Mouse (Mus musculus) right cerebral cortex, postnatal 25 days (tissue): ENCODE data around the gene Gif.

Source experiments
- DNase-seq: peaks from one replicate; pipeline ENCODE4 v3.0.0; 2022

Gif gene

DNA sequence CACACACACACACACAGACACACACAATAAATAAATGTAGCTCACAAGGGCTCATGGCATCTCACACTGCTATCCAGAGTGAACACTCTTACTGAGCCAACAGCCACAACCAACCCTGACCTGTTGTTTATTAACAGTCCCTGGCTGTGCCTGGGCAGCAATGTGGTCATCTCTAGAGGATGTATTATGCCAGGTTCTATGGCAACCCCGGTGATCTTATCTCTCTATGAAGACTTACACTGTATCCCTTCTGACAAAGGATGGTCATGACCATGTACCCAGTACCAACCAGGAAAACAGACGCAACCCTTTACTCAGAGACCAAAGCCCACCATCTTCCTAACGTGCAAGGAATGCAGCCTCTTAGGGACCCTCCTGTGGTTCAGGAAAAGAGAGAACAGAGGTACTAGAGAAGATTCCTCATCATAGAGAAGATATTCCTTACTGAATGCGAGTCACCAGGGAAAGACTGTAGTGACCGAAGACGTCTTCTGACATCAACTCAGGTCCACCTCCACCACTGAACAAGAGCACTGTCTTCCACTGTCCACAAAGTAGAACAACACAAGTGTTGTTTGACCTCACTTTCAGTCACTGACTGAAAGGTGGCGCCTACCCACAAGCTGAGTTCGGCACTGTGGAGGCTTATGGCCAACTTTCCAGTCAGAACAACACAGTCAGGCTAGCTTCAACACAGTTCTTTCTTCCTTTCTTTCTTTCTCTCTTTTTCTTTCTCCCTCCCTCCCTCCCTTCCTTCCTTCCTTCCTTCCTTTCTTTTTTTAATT lies 53.4 kb downstream of the Gif start:
- DNase-seq, result no peak

DNA sequence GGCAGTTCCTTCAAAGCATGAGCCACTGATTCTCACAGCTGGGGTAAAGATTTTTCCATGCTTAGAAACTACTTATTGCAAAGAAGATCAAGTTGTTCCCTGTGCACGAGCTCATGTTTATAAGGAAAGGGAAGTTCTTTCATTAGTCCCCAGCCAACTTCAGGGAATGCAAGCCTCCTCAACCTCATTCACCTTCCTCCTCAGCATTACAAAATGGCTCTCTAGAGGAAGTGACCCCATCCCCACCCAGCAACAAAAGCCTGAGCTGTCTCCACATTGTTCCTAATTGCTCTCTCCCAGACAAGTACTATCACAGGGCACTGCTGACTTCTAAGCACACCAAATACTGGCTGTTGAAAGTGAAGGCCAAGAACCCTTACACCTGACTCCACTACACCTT lies 57.1 kb downstream of the Gif start:
- no peak for DNase-seq

DNA sequence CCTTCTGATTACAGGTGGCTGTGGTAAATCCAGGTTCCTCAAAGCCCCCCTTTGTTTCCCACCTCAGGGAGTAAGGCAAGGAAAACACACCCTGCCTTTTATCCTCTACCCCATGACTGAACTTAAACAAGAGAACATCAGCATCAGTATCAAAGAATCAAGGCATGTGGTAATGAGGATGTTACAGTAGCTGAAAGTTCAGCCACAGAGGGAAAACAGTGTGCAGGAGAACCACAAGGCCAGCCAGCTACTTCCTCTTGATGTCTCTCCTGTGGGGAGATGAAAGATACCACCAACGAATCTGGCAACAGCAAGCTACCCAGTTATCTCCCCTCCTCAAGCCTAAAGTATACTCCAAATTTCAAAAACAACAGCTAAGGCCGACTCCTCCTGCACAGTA lies 59.9 kb downstream of the Gif start:
- DNase-seq, result no peak

DNA sequence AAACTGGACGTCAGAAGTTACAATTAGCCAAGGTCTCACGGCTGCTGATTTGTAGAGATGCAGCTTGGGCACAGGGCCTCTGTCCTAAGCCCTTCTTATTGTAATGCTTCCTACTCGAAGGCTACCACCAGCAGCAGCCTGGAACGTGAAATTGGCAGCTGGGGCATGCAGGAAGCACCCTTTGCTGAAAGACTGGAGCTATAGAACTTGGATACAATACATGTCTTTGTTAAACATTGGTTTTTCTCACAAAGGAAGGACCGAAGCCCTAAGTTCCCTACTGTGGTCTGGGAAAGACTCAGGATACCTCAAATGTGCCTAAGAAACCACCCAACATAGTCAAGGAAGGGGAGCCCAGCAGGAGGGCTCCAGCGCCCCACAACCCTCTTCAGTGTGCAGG lies 60.5 kb downstream of the Gif start:
- no peak for DNase-seq

DNA sequence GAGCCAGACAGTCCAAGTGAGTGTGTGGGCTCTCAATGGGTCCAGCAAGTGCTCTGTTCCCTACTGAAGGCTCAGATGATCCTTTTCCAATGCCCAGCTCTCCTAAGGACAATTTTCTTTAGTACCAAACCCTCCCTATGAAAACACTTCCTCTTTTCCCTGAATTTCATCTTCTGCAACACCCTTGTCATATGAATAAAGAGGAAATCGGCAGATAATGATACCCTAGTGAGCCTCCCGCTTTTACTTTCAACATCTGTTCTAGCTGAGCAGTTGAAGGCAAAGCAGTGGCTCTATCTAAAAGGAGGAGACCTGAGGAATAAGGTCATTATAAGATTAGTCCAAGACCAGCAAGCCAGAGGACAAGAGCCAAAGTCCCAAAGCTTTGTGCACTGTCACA lies 61.1 kb downstream of the Gif start:
- no peak for DNase-seq

DNA sequence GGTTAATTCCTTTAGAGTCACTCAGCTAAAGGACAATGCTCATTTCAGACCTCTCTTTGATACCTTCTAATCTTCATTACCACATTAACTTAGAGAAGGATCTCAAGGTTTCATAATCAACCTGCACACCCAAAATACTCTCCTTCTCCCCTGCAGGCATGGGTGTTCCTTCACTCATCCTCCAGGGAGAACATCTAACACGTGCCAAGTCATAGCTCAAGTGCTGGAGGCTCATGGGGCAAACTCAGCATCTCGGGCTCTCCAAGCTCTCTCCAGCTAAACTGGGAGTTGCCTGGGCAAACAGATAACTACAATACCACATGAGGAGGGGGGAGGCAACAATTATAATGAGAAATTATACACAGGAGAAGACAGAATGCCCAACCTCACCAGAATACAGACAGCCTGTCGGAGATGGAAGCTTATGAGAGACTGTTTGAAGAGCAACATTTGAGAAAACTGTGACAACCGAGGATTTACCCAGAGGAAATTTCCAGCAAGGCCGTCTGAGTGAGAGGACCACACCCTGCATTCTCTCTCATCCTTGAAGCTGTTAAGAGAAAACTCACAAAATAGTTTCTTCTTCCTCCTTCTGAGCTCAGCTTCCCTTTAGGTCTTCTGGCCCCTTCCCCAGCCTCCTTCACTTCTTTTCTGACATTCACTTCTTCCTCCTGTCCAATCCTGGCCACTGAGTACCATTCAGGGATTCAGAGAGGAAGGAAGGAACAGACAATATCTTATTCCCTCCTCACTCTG lies 62.8 kb downstream of the Gif start:
- no peak for DNase-seq

DNA sequence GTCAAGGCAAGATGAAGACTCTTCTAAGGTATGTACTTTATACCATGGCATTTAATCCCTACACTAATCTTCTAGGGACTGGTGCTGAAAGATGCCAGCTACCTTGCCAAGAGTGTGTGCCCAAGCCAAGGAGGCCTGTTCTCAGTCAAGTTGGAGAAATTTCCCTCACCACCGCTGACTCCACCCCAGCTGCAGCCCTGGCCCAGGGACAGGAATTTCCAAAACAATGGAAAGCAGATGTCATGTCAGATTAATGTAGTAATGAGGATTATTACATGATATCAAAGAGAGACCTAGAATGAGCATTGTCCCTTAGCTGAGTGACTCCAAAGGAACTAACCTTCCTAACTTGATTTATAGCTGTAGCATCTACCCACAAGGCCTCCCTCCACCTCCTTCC lies 63.5 kb downstream of the Gif start:
- no peak for DNase-seq

DNA sequence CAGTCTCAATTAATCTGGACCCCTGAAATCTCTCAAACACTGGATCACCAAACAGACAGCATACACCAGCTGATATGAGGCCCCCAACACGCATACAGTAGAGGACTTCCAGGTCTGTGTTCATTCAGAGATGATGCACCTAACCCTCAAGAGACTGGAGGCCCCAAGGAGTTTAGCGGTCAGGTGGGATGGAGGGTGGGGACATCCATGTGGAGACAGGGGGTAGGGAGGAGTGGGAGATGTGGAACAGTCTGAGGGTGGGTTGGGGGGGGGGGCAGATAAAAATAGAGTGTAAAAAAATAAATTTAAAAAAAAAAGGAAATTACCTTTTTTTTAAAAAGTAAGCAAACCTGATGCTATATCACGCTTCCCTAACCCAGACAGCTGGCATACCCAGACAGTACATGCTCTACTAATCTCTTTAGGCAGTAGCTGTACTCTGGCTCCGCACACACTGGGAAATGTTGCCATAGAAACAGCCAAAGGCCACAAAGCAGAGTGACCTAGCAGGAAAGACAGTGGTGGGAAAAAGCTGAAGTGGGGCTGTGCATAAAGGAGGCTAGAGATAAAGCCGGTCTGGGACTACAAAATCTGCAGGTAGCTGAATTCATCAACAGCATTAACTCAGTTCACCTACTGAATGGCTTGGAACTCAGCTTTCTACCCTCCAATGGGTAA lies 64.5 kb downstream of the Gif start:
- no peak for DNase-seq
